Mouse (Mus musculus) c-Kit-positive CD71-positive TER-119-positive erythroid progenitor cells, embryonic 14.5 days (primary cell): ENCODE measurements around the gene Frrs1.

ENCODE experiments used
- DNase-seq: peaks from one replicate; pipeline ENCODE4 v3.0.0-alpha.2; 2013; ENCODE audit warnings: low spot score

Gene Frrs1

GRCm38 (mm10) chr3:116906596-116906995, 47.3 kb downstream of the Frrs1 start:
- no peak for DNase-seq

- DNase-seq = no peak
These were observed 55.1 kb downstream of the Frrs1 start for GRCm38 (mm10) chr3:116914374-116914773.

- DNase-seq = no peak
These were observed 55.7 kb downstream of the Frrs1 start for GRCm38 (mm10) chr3:116914931-116915330.

GRCm38 (mm10) chr3:116917016-116917415, 57.8 kb downstream of the Frrs1 start:
- DNase-seq = no peak

- no peak for DNase-seq
These were observed 62.3 kb downstream of the Frrs1 start for GRCm38 (mm10) chr3:116921535-116921934.

GRCm38 (mm10) chr3:116923042-116923441, 63.8 kb downstream of the Frrs1 start:
- no peak for DNase-seq

- DNase-seq = no peak
These were observed 69.7 kb downstream of the Frrs1 start for GRCm38 (mm10) chr3:116928994-116929393.

- DNase-seq = no peak
These were observed 73.9 kb downstream of the Frrs1 start for GRCm38 (mm10) chr3:116933158-116933557.

GRCm38 (mm10) chr3:116936934-116937691, 77.8 kb downstream of the Frrs1 start:
- no peak for DNase-seq

GRCm38 (mm10) chr3:116940804-116941558, 81.7 kb downstream of the Frrs1 start:
- DNase-seq = no peak

GRCm38 (mm10) chr3:116941559-116942117, 82.4 kb downstream of the Frrs1 start:
- no peak for DNase-seq

GRCm38 (mm10) chr3:116942751-116943150, 83.5 kb downstream of the Frrs1 start:
- DNase-seq = no peak

- no peak for DNase-seq
These were observed 84.2 kb downstream of the Frrs1 start for GRCm38 (mm10) chr3:116943422-116943821.

GRCm38 (mm10) chr3:116946476-116946875, 87.2 kb downstream of the Frrs1 start:
- no peak for DNase-seq

GRCm38 (mm10) chr3:116950665-116951115, 91.4 kb downstream of the Frrs1 start:
- no peak for DNase-seq

GRCm38 (mm10) chr3:116951489-116951888, 92.2 kb downstream of the Frrs1 start:
- DNase-seq = no peak

- no peak for DNase-seq
These were observed 93.1 kb downstream of the Frrs1 start for GRCm38 (mm10) chr3:116952242-116952899.

- DNase-seq = no peak
These were observed 94.1 kb downstream of the Frrs1 start for GRCm38 (mm10) chr3:116953366-116953765.

GRCm38 (mm10) chr3:116955061-116955460, 95.8 kb downstream of the Frrs1 start:
- no peak for DNase-seq
